Mouse (Mus musculus): ENCODE measurements at regions not wholly inside any gene's neighbourhood (a gene's known extent, or its start where the extent isn't known, plus 50 kb on each side); places are given as distances from the start of the nearest gene placed in this dataset.

DNA sequence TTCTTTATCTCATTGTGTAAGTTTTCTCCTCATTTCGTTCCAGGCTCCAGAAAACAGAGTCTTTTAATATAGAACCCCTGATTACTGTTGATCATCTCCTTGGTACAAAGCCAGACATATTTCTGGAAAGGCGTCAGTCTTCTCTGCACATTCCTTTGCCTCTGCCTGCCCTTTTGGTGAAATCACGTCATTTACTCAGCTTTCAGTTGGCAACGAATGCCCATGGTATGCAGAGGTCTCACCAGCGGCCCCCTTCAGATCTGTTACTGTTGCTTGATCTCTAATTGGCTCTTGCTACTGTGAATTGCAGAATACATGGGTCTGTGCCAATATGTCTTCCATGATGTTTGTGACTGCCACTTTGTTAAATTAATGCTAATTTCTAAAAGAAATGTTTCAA is 412.0 kb upstream of the Pitx2 start:
- DNase-seq: no peak

GRCm38 (mm10) chr3:128795931-128796330 is 403.7 kb upstream of the Pitx2 start:
- no peak for DNase-seq

GRCm38 (mm10) chr3:128797829-128798228 is 401.8 kb upstream of the Pitx2 start:
- DNase-seq: peak; percentile 5

DNA sequence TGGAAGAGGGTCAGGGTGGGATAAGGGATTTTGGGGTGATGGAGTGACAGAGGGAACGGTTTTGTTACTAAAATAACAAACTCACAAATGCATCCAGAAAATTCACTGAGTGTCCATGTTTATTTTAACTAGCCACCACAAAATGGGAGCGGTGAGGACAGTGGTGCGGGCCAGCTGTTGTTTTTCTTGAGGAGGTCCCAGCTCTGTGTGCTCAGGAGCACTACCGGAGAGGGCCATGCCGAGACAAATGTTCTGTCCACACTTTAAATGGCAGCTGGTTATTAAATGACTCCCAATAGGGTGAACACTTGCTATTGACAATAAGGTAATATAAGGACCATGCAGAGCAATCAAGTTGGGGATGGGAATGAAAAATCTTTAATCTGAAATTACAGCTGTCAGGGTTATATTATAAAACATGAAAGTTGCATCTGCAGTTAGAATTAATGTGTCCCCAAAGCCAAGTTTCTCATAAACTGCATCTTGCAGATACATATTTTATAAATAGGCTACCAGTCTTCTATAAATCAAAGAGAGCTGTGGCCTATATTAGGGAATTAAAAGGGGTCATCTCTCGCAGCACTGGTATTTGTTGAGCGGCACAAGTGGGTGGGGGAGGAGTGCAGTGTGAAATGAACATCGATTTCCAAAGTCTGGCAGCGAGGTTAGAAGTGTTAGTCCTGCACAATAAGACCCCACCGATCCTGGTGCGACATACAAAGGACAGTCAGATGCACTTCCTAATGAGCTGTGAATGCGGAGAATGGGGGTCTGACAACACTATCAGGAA is 370.1 kb upstream of the Pitx2 start:
- no peak for DNase-seq

- no peak for DNase-seq
These were observed 349.2 kb upstream of the Pitx2 start for GRCm38 (mm10) chr3:128850327-128850977.

DNA sequence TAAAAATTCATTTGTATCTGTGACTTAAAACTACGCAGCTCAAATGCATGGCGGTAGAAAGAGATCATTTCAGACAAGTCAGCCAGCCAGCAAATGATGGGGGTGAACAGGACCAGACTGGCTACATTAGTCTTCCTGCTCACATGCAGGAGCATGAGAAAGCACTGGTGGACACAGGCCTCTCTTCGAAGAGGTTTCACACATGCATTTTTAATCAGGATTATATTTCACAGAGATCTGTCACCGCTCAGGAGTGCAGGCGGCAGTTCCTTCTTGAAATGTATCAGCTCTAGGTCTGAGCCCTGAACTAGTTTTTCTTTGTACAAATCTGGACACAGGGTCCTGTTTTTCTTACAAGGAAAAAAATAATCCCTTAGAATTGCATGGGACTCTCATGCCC is 343.2 kb upstream of the Pitx2 start:
- no peak for DNase-seq

GRCm38 (mm10) chr3:128881685-128882444 is 317.8 kb upstream of the Pitx2 start:
- no peak for DNase-seq

- DNase-seq: no peak
These were observed 316.0 kb upstream of the Pitx2 start for GRCm38 (mm10) chr3:128883636-128884195.

DNA sequence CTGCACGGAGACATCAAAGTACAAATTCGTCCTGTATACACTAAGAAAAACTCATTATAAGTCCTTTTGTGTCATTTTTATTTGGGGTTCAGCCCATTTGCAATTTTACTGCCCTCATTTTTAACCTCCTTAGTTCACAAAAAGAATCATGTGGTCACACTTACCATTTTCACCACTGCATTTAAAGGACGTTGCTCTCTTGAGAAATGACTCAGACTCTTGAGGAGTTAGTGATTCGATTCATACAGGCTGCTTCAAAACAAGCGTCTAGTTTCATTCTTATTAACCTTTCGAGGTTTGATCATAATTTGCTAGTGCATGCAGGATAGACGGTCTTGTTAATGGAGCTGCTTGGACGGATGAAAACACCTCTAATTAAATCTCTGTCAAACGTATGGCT is 313.0 kb upstream of the Pitx2 start:
- DNase-seq: no peak

- DNase-seq: no peak
These were observed 308.6 kb upstream of the Pitx2 start for GRCm38 (mm10) chr3:128891078-128891477.

DNA sequence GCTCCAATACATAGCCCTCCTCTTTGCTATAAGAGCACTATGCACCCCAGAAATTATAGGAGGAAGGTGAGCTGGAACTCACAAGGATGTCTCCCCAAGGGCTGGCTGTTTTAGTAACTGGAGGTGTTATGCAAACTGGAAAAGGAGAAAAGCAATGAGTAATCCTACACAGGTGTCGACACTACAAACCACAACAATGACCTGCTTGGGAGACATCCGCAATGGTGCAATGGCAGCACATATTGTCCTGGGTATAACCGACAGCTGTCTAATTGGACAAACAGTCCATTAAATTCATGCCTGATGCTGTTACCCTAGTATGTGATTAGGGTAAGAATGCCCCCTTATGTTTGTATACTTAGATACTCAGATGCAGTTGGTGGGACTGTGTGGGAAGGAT is 303.1 kb upstream of the Pitx2 start:
- DNase-seq: no peak

DNA sequence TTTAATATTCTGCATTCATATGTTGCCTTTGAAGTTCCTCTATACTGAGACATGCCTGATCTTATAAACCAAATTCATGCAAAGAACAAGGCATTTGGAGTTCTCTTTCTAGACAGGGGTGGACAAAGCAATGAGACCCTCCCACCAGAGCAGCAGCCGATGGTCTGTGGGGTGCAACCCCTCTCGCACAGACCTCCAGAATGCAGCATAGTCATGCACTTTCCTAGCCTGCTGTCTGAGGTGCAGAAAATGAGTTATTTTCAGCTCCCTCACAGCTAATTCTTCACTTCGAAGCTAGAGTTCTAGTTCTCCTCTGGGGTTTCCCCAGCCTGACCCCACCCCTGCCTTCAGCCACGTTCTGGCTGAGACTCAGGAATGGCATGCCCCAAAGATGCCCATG is 288.6 kb upstream of the Pitx2 start:
- no peak for DNase-seq

GRCm38 (mm10) chr3:128921428-128921827 is 278.2 kb upstream of the Pitx2 start:
- no peak for DNase-seq

DNA sequence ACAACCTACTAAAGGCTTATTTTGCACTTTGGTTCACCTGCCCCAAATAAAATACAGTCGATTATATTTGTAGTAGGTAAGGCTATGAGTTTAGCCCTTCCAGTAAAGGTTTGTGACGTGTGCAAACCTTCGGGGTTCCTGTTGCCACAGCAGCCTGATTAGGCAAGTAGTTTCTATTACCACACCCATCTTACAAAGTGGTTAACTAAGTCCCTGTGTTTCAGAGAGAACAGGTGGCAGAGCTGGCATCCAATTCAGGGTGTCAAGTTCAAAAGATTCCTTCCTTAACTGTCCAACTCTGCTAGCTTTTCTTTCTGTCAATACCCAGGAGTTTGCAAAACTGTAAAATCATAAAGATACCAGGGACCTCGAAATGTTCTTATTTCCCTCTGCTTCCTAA is 277.5 kb upstream of the Pitx2 start:
- no peak for DNase-seq

DNA sequence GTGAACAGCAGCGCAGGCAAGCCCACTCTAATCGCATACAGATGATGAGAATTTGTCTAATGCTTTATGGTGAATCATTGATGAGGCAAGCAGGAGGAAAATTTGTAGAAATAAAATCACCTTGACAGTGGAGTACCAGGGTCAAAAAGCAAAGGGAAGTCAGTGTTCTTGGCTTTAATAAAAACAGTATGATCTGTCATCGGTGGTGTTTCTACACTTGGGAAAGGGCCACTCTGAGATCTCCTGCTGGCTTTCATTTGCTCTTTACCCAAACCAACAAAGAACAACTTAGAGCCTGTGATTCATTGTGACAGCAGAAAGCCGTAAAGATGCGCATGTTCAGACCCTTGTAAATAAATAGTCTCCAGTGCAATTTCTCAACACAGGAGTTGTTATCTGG is 261.1 kb upstream of the Pitx2 start:
- DNase-seq: no peak

DNA sequence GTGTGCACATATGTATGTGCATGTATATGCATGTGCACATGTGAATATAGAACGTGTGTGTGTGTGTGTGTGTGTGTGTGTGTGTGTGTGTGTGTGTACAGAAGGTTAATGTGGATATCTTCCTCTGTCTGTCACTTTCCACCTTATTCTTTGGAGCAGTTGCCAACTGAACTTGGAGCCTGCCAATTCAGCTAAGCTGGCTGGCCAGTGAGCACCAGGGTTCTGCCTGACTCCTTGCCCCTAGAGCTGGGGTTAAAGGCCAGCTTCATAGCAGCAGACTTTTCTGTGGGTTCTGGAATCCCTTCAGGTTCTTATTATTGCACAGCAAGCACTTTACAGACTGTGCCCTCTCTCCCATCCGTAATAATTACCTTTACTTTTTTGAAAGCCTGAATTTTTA is 258.5 kb upstream of the Pitx2 start:
- DNase-seq: no peak

DNA sequence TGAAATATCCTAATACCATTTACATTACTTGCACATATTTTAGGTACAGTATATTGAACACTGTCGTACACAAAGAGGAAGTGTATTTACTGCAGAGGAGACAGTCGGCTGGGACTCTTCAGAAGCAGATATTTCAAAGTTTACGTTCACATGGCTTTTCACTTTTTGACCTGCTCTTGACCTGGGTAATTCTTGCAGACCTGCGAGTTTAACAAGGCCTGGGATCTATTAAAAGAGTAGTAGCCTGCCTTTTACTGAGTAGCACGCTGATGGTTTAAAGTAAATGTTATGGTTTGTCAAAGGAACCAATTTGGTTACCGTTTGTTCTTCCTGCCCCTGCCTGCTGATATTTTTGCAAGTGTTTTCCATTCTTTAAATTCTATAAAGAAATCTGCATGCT is 255.0 kb upstream of the Pitx2 start:
- no peak for DNase-seq

DNA sequence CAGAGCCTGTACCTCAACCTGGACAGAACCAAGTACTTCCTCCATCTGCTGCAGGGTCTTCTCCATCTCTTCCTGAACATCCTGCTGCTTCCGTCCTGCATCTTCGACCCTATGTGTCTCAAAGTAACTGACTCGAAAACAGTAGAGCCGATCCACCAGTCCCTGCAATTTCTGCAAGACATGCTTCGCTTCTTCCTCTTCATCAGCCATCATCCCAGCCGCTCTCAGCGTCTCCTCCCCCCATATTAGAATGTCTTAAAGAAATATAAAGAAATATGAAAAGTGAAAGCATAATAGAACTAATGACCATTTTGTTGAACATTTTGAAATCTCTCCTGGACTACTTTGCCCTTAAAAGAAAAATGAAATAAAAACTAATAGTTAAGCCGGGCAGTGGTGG is 244.8 kb upstream of the Pitx2 start:
- DNase-seq: no peak

DNA sequence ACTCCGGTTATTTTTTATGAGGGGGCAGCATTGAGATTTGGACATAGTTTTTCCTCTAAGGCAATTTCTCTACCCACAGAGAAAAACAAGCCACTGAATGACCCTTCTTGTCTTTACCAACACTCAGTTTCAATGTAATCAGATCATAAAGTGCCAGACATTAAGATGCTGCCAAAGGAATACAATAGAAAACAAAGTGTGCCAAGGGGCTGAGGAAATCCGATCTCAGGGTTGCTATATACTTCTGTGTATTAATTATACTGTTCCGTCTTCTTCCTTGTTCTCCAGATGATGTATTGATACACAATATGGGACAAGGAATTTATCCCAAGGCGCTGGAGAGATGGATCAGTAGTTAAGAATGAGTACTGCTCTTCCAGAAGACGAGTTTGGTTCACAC is 222.9 kb upstream of the Pitx2 start:
- no peak for DNase-seq

DNA sequence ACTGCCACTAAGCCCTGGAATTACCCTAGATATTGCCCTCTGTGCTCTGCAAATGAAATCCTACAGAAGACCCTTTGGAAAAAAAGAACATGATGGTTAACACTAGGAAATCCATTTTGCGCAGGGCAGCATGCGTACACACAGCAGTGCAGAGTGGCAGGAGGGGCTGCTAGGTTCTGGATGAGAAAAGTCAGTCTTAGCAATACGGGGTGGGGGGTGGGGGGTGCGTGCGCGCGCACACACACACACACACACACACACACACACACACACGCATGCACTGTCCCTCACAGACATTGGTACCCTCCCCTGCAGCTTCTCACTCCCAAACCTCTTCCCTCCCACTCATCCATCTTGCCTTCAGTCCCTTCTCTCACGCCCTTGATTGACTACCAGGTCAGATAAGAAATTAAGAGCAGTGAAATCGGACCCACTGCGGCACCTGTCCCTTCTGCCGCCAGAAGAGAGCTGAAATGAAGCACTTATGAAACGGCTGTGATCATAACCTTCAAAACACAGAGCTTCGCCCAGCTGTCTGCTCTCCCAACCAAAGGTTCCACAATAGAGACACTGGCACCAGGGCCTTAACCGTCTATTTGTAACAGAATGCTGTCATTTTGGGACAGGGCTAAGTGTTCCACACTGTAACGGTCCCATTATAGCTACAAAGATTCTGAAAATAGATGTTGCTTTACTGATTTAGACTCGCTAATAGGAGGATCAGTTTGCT is 209.3 kb upstream of the Pitx2 start:
- DNase-seq: no peak

- DNase-seq: no peak
These were observed 196.8 kb upstream of the Pitx2 start for GRCm38 (mm10) chr3:129002866-129003265.

GRCm38 (mm10) chr3:129004085-129004484 is 195.6 kb upstream of the Pitx2 start:
- no peak for DNase-seq

DNA sequence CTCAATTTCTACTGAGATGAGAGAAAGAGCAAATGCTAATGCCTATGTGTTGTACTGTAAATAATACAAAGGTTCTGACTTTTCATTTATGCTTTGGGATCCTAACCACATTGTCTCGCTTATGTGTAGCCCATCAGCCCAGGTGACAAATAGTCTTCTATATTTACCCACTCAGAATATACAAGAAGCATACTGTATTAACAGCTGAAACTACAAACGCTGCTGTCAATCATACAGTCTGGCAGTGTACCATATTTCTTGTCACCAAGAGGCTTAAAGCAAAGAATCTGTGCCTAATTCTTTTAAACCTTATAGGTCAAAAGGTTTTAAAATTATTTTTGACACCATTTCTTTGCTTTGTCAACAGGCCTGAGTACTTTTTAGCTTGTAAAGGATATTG is 160.8 kb upstream of the Pitx2 start:
- DNase-seq: no peak

Data from layer of hippocampus, adult 9-11 months (tissue).